Mouse (Mus musculus) heart, adult 2 months (tissue): ENCODE results near the gene Rabl6.

Experiments
- CTCF ChIP-seq: fragments of 200-600 bp; IDR thresholded peaks from 2 replicates; pipeline ENCODE4 v1.8.1; 2022; ENCODE audit warnings: antibody characterized with exemption, mild to moderate bottlenecking, moderate library complexity
- POLR2A ChIP-seq: fragments of 200-500 bp; IDR thresholded peaks from 2 replicates; pipeline ENCODE4 v1.6.1; 2011; ENCODE audit warnings: mild to moderate bottlenecking, low read depth, low read length, control low read depth; ENCODE audit not compliant: insufficient read depth

GRCm38 (mm10) chr2:25608671-25609070 is 350 bp upstream of the Rabl6 start:
- TF ChIP-seq CTCF (no peak), POLR2A (no peak)
